Mouse (Mus musculus) myocyte (in vitro differentiated cells): ENCODE measurements around the gene Tmem205.

ENCODE experiments used
- CEBPB ChIP-seq: IDR thresholded peaks from 2 replicates; pipeline ENCODE4 v1.6.1; 2011; ENCODE audit warnings: mild to moderate bottlenecking, moderate library complexity; ENCODE audit not compliant: poor library complexity, insufficient read depth, severe bottlenecking
- E2F4 ChIP-seq: IDR thresholded peaks from one replicate; pipeline ENCODE4 v1.6.1; 2011; ENCODE audit warnings: mild to moderate bottlenecking, control low read depth, moderate library complexity; ENCODE audit not compliant: insufficient read depth
- MAX ChIP-seq: IDR thresholded peaks from one replicate; pipeline ENCODE4 v1.6.1; 2011; ENCODE audit warnings: low read depth, mild to moderate bottlenecking, control low read depth
- MYOD1 ChIP-seq, 3 experiments: IDR thresholded peaks; one replicate each; pipeline ENCODE4 v1.6.1; 2011; ENCODE audit warnings: control low read depth in 2 of 3, low read depth in 2 of 3, mild to moderate bottlenecking in 2 of 3, moderate library complexity in 1 of 3; ENCODE audit not compliant: insufficient read length in 2 of 3, control insufficient read depth in 1 of 3
- MYOG ChIP-seq, 3 experiments: IDR thresholded peaks; one replicate each; pipeline ENCODE4 v1.6.1; 2011; ENCODE audit warnings: control low read depth in 2 of 3, low read depth in 2 of 3, mild to moderate bottlenecking in 2 of 3; ENCODE audit not compliant: insufficient read length in 2 of 3, control insufficient read depth in 1 of 3, insufficient read depth in 1 of 3
- POLR2A ChIP-seq: IDR thresholded peaks from one replicate; pipeline ENCODE4 v1.6.1; 2011; ENCODE audit warnings: low read depth, mild to moderate bottlenecking, control low read depth, moderate library complexity; ENCODE audit not compliant: insufficient read length
- POLR2AphosphoS2 ChIP-seq: IDR thresholded peaks from one replicate; pipeline ENCODE4 v1.6.1; 2011; ENCODE audit warnings: low read depth, control low read depth; ENCODE audit not compliant: insufficient read length
- TCF12 ChIP-seq: IDR thresholded peaks from one replicate; pipeline ENCODE4 v1.6.1; 2011; ENCODE audit warnings: mild to moderate bottlenecking, control low read depth; ENCODE audit not compliant: poor library complexity, insufficient read depth, severe bottlenecking
- TCF3 ChIP-seq: IDR thresholded peaks from one replicate; pipeline ENCODE4 v1.6.1; 2011; ENCODE audit warnings: low read depth, control low read depth; ENCODE audit not compliant: insufficient read length

DNA sequence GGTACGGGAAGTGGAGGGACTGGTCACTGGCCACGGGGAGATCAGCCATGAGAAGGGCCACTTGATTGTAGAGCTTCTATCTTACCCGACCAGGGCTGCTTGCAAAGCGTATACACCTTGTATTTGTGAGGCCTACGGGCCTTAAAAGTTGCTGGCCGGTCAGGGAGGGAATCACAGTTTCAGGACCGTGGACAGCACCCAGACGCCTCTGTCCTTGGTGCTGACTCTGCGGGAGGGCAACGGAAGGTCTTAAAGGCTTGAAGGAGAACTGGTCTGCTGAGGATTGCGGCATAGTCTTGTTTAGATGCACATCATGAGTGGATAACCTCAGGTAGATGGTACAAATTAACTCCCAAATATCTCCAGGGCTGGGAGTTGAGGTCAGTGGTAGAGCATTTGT, 23.0 kb upstream of the Tmem205 start:
- TF ChIP-seq POLR2A, result no peak
- TF ChIP-seq TCF12, result no peak
- no peak for TF ChIP-seq MYOG (IDR thresholded peaks at IDR 0.05; ENCODE audit: control insufficient read depth in 1 of 3, insufficient read depth in 1 of 3, insufficient read length in 2 of 3, low read depth in 2 of 3)
- no peak for TF ChIP-seq E2F4
- TF ChIP-seq TCF3, result peak; percentile 41
- peak; percentile 83 for TF ChIP-seq MAX
- TF ChIP-seq POLR2AphosphoS2, result no peak
- TF ChIP-seq MYOD1 (IDR thresholded peaks at IDR 0.05; ENCODE audit: control insufficient read depth in 1 of 3, insufficient read length in 2 of 3, low read depth in 2 of 3), result no peak
- TF ChIP-seq CEBPB, result no peak
